Mouse (Mus musculus): ENCODE measurements around the gene Grin3a. TPM values are rescaled to one million over a fixed set of nuclear protein-coding genes. Genes with fewer than 3 reads are reported as not detected.
"Not testable (repeated sequence)": the region's sequence is repeated elsewhere in the genome, so short reads cannot be mapped to it uniquely, and the experiment has no call there.

Gene Grin3a
- polyA plus RNA-seq, 1 experiment from 2014 or later = 11.5 TPM

DNA sequence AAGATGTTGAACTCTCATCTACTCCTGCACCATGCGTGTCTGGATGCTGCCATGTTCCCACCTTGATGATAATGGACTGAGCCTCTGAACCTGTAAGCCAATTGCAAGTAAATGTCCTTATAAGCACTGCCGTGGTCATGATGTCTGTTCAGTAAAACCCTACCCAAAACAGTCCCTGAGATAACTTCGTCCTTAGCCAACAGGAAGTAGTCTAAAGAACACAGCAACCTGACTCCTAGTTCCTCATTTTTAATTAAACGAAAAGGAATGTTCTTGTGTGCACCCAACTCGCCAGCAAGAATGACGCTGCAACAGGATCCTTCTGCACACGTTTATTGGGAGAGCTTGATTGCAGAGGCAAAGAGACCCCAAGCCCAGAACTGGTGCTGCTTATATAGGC lies 225.7 kb downstream of the Grin3a start:
- H3K4me3 ChIP-seq; H3K27me3 ChIP-seq; H3K27ac ChIP-seq; H3K9ac ChIP-seq; H3K9me3 ChIP-seq; H3K36me3 ChIP-seq; ATAC-seq (ENCODE audit: low FRiP score); H3K4me2 ChIP-seq; H3K4me1 ChIP-seq (replicated peaks): not testable (repeated sequence)
- WGBS = 93% methylated on average over 7 of the region's 7 CpGs

DNA sequence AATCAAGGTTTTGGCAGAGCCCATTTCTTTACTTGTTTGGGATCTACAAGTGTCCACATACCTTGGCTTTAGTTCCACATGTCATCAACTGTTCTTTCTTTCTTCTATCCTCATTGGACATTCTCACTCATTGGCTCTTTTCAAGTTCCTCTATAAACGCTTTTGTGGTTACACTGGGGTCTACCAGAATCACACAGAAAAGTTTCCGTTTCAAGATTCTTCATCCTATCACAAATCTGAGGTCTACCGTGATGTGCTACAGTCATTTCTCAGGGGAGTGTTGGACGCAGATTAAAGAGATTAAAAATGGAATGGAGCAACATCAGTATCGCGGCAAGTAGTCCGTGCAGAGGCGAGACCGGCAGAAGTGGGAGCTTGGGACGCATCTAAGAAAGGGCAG lies 228.6 kb downstream of the Grin3a start:
- Histone ChIP-seq H3K36me3 (no peaks in the 10 kb centered on the region), H3K27ac (no peak overlapping the region), H3K4me2 (no peak overlapping the region), H3K27me3 (no peaks in the 10 kb centered on the region), H3K9me3 (no peaks in the 10 kb centered on the region), H3K4me3 (no peak overlapping the region), H3K4me1 (replicated peaks) (no peaks in the 10 kb centered on the region), H3K9ac (no peak overlapping the region)
- ATAC-seq (ENCODE audit: low FRiP score) = no peak
- 94% methylated on average over 10 of the region's 10 CpGs for WGBS

Other genes starting within 250 kb of the Grin3a start
- 62.7 and 67.1 TPM in 2 replicates for gene Tmem246, start 247.9 kb downstream of the Grin3a start, polyA plus RNA-seq (2015; fragmentation: Nextera tagmentation; extraction: Ambion mirVana)
- 57.8 and 58.4 TPM in 2 replicates for gene Rnf20, start 213.7 kb downstream of the Grin3a start, polyA plus RNA-seq (2015; fragmentation: Nextera tagmentation; extraction: Ambion mirVana)
- gene Ppp3r2, start 163.7 kb downstream of the Grin3a start, polyA plus RNA-seq (2015; fragmentation: Nextera tagmentation; extraction: Ambion mirVana) = 0.28 and 0.42 TPM in 2 replicates

Data from hindbrain, embryonic 13.5 days (tissue).